Mouse (Mus musculus) left cerebral cortex, adult 18-20 months (tissue): ENCODE data around the gene Prr29. TPM values are rescaled to one million over a fixed set of nuclear protein-coding genes. Genes with fewer than 3 reads are reported as not detected.
"Not testable (repeated sequence)": the region's sequence is repeated elsewhere in the genome, so short reads cannot be mapped to it uniquely, and the experiment has no call there.

Source experiments
- DNase-seq, 2 experiments: peaks; one replicate each; pipeline ENCODE4 v3.0.0; 2021 to 2022; ENCODE audit warnings: low spot score in 2 of 2, mixed read lengths in 1 of 2
- total RNA-seq, 2 experiments: library from RNA; stranded (reverse); gene quantifications; 2 replicates each; pipeline ENCODE4 v1.2.3; 2021

Prr29 gene
- total RNA-seq, 2 experiments from 2014 or later = not detected

DNA sequence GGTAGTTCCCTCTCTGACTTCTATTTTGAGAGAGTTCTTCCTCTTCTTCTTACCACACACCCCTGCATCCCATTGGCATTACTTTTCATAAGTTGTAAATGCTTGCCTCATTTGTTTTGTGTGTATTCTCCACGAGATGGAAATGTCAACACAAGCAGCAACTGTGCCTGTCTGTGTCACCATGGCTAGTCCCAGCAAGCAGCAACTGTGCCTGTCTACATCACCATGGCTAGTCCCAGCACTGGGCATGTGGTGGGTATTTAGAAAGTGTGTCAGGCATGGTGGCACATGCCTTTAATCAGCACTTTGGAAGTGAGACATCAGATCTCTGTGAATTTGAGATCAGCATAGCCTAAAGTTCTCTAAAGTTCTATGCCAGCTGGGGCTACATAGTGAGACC, 11.1 kb upstream of the Prr29 start:
- no peak for DNase-seq

DNA sequence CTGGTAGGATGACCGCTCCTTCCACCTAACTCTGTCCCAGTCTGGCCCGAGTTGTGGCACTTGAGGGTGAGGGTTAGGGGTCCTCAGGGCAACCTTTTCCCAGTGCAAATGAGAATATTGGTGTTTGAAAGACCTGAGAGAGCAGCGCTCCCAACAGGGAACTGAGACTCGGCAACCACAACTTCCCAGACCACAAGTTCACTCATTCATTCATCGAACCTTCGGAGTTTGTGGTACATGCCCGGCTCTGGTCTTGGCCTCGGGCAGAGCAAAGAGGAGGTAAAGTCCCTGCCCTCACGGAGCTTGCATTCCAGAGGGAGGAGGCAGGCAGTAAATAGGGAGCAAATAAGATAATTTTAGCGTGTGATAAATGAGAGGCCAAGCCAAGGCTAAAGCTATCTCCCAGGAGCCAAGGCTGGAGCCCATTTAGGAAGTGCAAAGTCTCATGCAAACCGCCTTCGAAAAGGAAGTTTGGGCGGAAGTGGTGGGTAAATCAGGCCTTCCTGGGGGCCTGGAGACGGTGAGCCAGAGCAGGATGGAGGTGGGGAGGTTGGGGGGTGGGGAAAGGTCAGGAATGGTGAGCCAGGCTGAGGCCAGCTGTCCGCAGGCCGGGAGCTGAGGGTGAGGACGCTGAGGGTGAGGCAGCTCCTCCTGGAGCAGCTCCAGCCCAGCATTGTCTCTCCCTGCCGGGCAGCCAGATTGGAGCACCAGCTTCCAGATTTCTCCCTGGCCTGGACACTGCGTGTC, 9.7 kb upstream of the Prr29 start:
- no peak for DNase-seq

DNA sequence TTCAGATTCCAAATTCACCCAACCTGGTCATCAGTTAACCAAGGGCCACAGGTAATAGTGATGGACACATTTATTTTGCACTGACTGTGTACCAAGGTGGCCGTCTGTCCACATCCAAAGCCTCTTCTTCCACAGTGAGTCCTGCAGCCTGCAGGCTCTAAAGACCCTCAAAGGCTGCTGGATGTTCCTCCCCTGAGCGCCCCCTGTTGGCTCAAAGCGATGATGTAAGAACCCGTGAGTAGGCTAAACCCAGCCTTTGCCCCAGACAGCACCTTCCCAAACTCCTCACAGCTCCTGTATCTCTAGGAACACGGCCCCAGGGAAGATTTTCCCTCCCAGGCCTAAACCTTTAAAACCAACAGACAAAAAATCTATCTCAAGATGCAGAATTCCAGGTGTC, 5.9 kb upstream of the Prr29 start:
- DNase-seq = no peak

DNA sequence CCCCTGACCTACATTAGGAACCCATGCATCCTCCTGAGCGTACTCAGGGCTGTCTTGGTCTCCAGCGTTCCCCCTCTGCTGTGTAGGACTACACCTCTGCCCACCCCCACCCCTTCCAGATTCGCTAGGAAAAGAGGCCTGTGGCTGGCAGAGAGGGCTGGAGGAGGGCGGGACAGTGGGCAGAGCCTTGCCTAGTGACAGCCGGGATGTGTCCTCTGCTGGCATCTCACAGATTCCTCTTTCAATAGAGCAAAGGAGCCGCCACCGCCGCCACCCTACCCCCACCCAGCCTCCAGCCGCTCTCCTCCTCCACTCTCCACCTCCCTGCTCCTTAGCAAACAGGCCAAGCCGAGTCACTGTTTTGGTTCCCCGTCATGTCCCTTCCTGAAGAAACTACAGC, 560 bp upstream of the Prr29 start:
- no peak for DNase-seq

DNA sequence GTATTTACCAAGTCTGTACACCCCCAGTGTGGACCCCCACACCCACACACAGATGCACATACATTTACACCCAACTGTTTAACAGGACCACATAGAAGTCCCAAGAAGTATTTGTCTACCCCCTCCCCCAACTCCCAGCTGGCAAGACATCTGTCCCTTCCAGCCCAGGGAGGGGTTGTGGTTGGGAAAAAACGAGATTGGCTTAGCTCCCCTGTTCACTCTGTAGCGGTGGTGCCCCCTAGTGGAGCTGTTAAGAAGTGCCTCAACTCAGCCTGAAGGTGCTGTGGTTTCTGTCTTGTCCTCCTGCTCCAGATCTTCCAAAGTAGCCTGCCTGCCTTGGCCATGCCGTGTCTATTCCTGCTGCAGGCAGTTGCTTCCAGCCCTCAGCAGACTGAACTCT, 1.0 kb downstream of the Prr29 start:
- DNase-seq = peak; percentile 75 to 81

DNA sequence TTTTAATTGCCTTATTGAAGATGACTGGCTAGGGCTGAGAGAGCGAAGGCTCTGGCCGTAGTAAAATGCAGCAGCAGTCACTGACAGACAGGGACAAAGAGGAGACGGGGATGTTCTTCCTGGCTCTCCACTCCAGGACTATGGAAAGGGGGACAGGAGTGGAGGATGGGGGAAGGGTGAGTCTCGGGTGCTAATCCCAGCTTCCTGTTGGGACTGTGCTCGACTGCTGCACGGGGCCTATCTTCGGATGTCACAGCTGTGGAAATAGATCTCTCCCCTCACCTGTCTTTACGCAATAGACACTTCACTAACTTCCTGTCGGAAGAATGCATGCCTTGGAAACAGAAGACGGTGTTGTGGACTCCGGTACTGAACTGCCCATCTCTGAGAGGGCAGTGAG, 8.7 kb downstream of the Prr29 start:
- no peak for DNase-seq

DNA sequence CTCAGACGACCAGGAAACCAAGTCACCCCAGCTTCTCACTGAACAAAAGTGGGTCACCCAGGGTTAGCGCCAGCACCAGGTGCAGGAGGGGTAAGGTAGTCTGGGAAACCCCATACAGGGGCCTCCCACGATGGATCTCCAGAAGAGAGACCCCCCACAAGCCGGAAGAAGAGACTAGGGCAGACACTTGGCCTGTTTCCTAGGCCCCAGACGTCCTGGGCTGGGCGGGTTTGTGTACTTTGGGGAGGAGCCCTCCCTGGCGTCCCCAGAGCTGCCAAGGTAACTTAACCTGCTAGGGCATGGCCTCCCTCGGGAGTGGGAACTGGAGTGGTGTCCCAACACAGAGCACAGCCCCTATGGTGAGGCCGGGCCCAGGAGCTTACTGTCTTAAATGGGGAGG, 9.3 kb downstream of the Prr29 start:
- no peak for DNase-seq

DNA sequence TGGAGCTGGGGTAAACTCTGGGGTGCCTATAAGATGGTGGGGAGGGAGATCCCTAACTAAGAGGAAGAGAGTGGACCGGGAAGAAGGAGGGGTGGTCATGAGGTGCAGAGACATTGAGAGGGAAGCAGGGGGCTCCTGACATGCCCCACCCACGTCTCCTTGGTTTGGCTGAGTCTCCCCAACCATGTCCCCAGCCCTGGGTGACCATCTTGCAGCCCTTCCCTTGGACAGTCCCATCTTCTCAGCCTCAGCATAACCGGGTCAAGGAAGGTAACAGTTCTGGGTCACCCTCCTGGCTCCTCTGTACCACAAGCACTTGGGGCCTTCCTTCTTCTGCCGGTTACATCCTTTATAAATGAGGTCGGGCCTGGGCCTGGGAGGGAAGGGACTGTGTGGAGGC, 9.7 kb downstream of the Prr29 start:
- DNase-seq = no peak

DNA sequence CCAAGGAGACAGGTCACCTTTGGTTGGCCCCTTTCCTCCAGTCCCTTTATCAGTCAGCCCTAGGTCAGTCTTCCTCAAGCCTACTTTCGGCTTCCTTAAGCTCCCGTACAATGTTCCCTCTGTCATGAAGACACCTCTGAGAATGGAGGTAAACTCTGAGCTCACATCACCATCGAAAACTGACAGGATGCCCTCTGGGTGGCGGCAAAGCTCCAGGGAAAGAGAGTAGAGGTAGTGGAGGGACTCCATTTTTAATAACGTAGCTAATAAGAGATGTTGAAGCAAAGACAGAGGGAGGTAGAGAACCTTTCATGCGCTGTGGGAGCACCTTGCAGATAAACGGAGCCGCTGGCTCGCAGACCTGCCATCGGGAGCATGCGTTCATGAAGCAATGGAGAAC, 15.7 kb downstream of the Prr29 start:
- no peak for DNase-seq

DNA sequence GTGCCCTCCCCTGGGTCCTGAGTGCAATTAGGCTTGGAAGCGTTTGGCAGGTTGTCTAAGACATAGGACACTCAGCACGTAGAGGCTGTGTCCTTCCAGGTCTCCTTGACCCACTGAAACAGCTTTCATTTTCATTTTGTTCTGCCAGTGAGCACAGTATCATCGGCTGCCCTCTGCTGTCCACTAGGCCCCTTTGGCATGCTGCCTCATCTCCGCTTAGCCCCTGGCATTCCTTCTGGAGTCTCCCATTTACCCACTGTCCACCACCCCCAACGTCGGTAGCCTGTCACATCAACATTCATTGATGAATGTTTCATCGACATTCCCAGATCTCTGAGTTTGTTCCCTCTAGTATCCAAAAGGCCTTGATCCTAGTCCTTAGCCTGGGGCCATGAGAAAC, 16.6 kb downstream of the Prr29 start:
- DNase-seq = no peak

DNA sequence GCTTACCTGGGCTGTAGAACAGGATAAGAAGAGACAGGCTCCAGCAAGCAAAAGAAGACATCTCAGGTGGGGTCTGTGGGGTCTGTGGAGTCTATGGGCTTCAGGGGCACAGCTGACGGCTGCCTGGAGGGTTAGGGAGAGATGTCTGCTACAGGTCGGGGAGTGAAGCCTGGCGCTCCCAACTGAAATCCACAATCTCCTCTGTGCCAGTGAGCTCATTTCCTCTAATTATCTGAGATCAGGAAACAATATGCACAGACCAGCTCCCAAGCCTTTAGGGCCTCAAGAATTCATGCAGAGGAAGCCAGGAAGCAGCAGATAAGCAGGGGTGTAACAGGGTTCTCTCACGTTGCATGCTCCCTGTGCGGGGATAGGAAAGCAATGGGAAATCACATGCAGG, 17.2 kb downstream of the Prr29 start:
- no peak for DNase-seq

DNA sequence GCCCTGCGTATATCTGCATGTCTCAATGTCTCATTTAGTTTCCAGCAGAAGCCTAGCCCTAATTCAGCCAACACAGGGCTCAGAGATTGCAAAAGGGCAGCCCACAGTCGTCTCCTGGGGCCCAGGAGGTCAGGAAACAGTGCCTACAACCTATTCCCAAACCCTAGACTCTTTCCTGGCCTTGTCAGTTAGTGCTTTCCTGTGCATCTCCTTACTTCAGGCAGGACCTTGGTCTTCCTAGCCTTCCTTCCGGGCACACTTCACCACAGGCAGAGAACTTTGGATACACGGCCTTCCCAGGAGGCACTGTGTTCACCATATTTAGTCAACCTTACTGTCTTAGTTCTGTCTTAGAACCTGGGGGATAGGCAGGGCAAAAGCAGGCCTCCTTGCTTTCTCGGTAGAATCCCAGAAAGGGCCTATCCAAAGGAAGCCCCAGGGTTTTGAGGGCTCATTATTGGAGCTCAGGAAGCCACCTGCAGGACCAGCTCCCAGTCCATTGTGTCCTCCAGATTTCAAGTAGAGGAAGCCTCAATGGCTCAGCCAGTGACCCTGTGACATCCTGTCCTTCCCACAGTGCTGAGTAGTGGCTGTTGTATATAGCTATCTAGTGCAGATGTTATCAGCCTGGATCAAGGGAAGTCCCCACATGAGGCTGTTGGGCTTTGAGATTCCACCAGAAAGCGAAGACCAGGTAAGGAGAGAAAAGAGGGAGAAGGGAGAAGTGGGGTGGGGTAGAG, 17.9 kb downstream of the Prr29 start:
- DNase-seq = no peak

DNA sequence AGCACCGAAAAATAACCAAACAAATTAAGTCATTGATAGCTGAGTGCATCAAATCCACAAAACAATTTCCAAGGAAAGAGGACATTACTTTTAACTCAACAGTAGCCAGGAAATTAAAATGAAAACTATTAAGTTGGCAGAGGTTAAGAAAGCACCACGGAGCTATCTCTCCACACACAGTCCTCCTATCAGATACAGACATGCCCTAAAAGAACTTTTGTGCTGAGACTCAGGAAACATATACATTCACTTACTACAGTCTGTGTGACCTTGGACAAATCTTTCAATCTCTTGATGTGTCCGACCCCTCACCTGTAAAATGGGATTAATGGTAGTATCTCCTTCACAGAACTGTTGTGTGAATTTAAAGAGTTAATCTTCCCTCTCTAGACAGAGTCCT, 21.1 kb downstream of the Prr29 start:
- no peak for DNase-seq

DNA sequence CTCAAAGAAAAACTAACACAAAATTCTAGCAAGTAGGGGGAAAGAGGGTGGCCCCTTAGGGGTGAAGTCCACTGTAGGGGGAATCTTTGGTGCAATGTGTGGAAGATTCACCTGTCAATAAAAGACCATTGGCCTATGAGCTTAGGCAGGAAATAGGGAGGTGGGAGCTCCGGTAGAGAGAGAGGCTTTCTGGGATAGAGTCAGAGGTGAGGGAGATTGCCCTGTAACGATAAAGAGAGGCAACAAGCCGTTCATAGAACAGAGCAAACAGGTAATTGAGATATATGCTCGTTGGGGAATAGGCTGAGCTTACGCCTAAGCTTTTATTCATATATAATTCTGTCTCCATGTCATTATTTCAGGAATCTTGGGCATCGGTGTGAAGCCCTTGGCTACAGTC, 21.7 kb downstream of the Prr29 start:
- DNase-seq = no peak

DNA sequence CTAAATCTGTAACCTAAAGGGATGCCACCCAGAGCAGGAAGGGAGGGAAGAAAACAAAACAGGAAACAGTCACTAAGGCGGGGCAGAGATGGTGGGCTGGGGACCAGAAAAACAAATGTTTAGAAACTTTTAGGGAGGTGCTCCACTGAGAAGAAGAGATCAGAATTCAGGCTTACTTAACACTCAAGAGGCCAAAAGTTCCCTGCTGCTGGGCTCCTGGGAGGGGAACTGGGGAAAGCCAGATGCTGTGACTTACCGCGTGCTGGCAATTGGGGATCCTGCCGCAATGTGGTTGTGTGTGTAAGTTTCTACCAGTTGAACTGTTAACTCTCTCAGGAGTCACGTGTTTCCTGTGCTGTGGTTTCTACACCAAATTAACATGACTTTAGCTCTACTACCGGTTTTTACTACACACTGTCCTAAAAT, 22.5 kb downstream of the Prr29 start, which contains the start of gene Icam2:
Gene Icam2 (minus strand): TSS at position 285 of the 426 bp plus-strand sequence.
- no peak for DNase-seq

DNA sequence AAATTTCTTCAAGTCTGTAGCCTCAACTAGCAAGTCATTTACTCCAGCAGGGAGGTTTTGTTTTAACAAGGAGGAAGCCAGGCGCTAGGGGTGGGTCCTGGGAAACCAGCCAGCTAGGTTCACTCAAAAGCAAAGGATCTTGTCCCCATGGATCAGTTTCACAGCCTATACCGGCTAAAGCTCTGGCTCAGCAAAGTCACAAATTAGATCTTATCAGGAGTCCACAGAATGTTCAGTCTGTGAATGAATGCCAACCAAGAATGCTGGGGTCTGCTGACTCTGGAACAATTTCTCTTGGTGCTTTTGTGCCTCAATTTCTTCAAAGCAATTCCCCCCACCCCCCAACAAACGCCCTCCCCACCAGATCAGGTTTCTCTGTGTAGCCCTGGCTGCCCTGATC, 24.3 kb downstream of the Prr29 start:
- DNase-seq = no peak

DNA sequence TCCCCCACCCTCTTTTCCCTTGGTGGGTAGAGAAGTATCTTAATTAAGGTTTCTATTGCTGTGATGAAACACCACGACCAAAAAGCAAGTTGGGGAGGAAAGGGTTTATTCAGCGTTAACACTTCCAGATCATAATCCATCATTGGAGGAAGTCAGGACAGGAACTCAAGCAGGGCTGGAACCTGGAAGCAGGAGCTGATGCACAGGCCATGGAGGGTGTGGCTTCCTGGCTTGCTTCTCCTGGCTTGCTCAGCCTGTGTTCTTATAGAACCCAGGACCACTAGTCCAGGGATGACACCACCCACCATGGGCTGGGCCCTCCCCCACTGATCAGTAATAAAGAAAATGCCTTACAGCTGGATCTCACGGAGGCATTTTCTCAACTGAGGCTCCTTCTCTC, 25.5 kb downstream of the Prr29 start:
- DNase-seq = no peak

DNA sequence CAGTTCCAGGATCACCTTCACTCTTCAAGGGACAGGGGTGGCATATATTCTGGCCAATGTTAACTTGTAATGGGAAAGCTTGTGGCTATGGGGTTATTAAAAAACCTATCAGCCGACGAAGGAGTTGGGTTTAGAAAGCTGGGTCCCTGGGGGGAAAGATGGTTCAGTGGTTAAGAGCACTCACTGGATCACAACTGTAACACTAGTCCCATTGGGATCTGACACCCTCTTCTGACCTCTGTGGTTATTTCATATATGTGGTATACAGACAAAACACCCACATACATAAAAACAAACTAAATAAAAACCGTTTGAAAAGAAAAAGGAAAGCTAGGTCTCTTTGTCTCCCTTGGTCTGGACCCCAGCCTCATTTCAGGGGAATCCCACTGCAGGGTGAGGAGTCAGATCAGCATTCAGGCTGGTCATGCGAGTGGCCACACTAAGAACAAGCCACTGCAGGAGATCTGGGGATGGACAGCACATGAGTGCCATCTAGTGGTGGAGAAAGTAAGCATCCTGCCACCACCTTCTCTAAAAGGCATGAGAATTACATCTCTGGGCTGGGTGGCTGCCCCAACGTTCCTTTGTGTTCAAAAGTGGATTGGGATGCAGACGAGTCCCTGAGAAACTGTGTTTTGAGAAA, 26.4 kb downstream of the Prr29 start:
- peak; percentile 72 to 76 for DNase-seq

DNA sequence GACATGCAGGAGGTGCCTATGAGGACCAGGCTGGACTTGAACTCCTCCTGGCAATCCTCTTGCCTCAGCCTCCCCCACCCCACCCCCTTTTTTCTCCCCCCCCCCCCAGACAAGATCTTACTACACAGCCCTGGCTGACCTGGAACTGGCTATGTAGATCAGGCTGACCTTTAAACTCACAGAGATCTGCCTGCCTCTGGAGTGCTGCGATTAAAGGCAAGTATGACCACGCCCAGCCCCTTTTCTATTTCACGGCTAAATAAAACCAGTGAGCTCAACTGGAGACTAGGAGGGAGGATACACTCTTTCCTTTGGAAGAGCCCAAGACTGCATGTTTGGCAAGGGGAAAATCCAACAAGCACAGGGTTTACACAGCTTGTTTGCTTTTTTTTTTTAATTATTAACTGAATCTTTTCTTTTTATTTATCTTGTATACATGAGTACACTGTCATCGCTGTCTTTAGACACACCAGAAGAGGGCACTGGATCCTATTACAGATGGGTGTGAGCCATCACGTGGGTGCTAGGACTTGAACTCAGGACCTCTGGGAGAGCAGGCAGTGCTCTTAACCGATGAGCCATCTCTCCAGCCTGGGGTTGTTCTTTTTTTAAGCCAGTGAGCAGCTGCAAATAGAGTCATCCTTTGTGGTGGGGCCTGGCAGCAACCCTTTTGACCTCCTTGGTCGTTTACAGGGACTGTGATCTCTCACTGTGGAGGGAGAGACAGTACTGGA, 27.5 kb downstream of the Prr29 start:
- no peak for DNase-seq

DNA sequence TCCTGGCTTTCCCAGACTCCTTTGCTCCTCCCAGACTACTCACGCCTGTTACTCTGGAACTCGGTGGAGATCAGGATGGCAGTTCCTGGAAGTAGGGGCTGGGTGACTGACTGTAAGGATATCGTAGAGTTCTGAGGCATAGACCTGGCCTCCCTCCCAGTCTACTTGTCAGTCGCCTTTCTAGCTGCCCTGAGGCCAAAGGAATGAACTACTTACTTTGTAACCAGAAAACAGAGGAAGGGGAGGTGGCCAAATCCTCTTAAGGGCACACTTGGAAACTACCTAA, 28.0 kb downstream of the Prr29 start:
- no peak for DNase-seq

DNA sequence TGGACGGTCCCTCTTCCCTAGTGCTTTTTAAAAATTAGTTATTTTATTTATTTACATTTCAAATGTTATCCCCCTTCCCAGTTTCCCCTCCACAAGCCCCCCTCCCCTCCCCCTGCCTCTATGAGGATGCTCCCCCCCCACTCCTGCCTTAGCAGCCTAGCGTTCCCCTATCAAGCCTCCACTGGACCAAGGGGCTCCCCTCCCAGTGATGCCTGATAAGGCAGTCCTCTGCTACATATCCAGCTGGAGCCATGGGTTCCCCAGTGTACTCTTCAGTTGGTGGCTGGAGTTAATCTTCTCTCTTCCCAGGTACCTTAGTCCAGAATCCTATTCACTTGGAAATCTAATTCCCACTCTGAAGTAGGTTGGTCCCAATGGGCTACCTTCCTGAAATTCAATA, 28.8 kb downstream of the Prr29 start:
- not testable (repeated sequence) for DNase-seq

DNA sequence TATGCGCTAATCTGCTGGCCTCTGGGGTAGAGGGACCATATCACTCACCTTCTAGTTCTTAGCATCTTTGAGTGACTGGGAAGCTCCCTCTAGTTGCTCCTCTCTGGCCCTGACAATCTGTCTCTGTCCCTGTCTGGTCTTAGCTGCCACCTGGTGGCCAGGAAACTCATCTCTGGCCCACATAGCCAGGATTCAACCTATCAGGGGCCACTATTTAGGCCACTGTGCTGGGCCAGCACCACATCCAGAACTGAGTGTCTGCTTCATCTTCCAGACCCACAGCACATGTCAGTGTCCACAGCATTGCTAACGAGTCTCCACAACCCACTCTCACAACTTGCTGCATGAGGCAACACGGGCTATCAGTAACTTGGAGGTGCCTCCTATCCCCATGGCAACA, 32.4 kb downstream of the Prr29 start:
- DNase-seq = peak; percentile 10 to 13
